Comparison of ENCODE assay signal across 8 mouse cellular contexts in the genomic region with DNA sequence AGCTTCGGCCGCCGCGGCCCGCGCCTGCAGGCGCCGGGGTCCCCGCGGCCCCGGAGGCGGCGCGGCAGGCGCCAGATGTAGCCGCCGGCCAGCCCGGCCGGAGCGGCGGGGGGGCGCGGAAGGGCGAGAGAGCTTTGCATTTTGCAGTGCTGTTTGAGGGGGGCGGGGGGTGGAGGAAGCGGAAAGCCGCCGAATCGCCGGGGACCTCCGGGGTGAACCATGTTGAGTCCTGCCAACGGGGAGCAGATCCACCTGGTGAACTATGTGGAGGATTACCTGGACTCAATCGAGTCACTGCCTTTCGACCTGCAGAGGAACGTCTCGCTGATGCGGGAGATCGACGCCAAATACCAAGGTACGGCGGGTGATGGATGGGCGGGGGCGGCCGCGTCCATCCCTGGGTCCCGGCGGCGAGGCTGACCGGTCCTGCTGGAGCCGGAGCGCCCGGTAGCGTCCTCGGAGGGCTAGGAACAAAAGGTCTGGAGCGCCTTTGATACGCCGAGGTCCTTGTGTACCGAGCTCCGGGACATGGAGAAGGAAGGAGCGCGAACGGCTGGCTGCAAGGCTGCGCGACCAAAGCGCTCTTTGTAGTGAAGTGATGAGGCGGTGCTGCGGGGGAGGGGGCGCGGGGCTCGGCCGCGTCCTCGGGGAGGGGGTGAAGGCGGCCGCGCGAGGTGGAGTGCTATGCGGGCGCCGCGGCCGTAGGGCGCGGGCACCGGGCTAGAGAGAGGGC. TPM values are rescaled to one million over a fixed set of nuclear protein-coding genes. Genes with fewer than 3 reads are reported as not detected.
DNase-seq lines count a peak whose midpoint lies in the region; ATAC-seq lines count a peak whose summit lies in the region.

No protein-coding gene starts in this region.

- no peak for ATAC-seq in embryonic facial prominence, embryonic 15.5 days (ENCODE audit: insufficient number of reproducible peaks, low FRiP score, low TSS enrichment, low read depth)
- ATAC-seq in lung, embryonic 15.5 days (ENCODE audit: borderline replicate concordance, extremely low read depth, low FRiP score, low TSS enrichment), result no peak

- H3K4me2 ChIP-seq in embryonic facial prominence, embryonic 15.5 days (replicated peaks), result peak overlapping the region; percentile 76
- peak overlapping the region; percentile 81 for H3K4me2 ChIP-seq in lung, embryonic 15.5 days

- no peaks in the 10 kb centered on the region for H3K27me3 ChIP-seq in embryonic facial prominence, embryonic 15.5 days
- H3K27me3 ChIP-seq in lung, embryonic 15.5 days, result no peaks in the 10 kb centered on the region

- peaks cover 19% of the 10 kb centered on the region for H3K4me1 ChIP-seq in embryonic facial prominence, embryonic 15.5 days
- peaks cover 26% of the 10 kb centered on the region for H3K4me1 ChIP-seq in lung, embryonic 15.5 days

- WGBS in embryonic facial prominence, embryonic 15.5 days, result under 1% methylated on average over 76 of the region's 85 CpGs
- WGBS in lung, embryonic 15.5 days, result under 1% methylated on average over 72 of the region's 85 CpGs

- peak overlapping the region; percentile 95 for H3K4me3 ChIP-seq in embryonic facial prominence, embryonic 15.5 days (replicated peaks)
- H3K4me3 ChIP-seq in lung, embryonic 15.5 days, result peak overlapping the region; percentile 94

- intact Hi-C loops in heart, postnatal 14 days (cut with DNase I), result no loop called here

- H3K27ac ChIP-seq in embryonic facial prominence, embryonic 15.5 days (replicated peaks), result peak overlapping the region; percentile 100
- H3K27ac ChIP-seq in lung, embryonic 15.5 days, result peak overlapping the region; percentile 99

- H3K36me3 ChIP-seq in embryonic facial prominence, embryonic 15.5 days, result peaks cover 6% of the 10 kb centered on the region
- peaks cover 8% of the 10 kb centered on the region for H3K36me3 ChIP-seq in lung, embryonic 15.5 days

- no peaks in the 10 kb centered on the region for H3K9me3 ChIP-seq in embryonic facial prominence, embryonic 15.5 days (replicated peaks)
- no peaks in the 10 kb centered on the region for H3K9me3 ChIP-seq in lung, embryonic 15.5 days

- DNase-seq in 3134 (ENCODE audit: extremely low read depth, insufficient read length, low spot score), result peak; percentile 57
- peak; percentile 31 for DNase-seq in adrenal gland, adult 8-10 months
- DNase-seq in heart, postnatal 14 days, result peak; percentile 44 to 51
- peak; percentile 43 for DNase-seq in layer of hippocampus, adult 9-11 months
- peak; percentile 2 for DNase-seq in retina, adult 2 months (ENCODE audit: low read depth, low spot score)
- DNase-seq in thymus, postnatal 25 days, result peak; percentile 65

- H3K9ac ChIP-seq in embryonic facial prominence, embryonic 15.5 days, result peak overlapping the region; percentile 95
- peak overlapping the region; percentile 97 for H3K9ac ChIP-seq in lung, embryonic 15.5 days

RNA-seq across cellular contexts. Expression of gene Ing1, which starts 1.5 kb away (rescaled TPM):
- total RNA-seq in adrenal gland, adult 8-10 months (2022), result 10 to 100 TPM; 34.0 to 42.5 (median 36.9) TPM
- polyA plus RNA-seq in embryonic facial prominence, embryonic 15.5 days (2015; fragmentation: Nextera tagmentation; extraction: Ambion mirVana), result 36.3 and 49.5 TPM in 2 replicates
- 10 to 100 TPM; 23.6 to 24.2 TPM for total RNA-seq in heart, postnatal 14 days (2021)
- polyA plus RNA-seq in lung, embryonic 15.5 days (2015; fragmentation: Nextera tagmentation; extraction: Ambion mirVana), result 47.4 and 48.1 TPM in 2 replicates

RNA-seq across cellular contexts. Expression of gene Cars2, which starts 6.3 kb away (rescaled TPM):
- total RNA-seq in adrenal gland, adult 8-10 months (2022), result 10 to 100 TPM; 35.8 to 54.6 (median 38.9) TPM
- polyA plus RNA-seq in embryonic facial prominence, embryonic 15.5 days (2015; fragmentation: Nextera tagmentation; extraction: Ambion mirVana), result 28.7 and 31.4 TPM in 2 replicates
- 10 to 100 TPM; 37.0 TPM for total RNA-seq in heart, postnatal 14 days (2021)
- polyA plus RNA-seq in lung, embryonic 15.5 days (2015; fragmentation: Nextera tagmentation; extraction: Ambion mirVana), result 23.5 and 24.3 TPM in 2 replicates

RNA-seq across cellular contexts. Expression of gene Naxd, which starts 59.6 kb away (rescaled TPM):
- total RNA-seq in adrenal gland, adult 8-10 months (2022), result 10 to 100 TPM; 73.9 to 84.5 (median 77.5) TPM
- 120 and 132 TPM in 2 replicates for polyA plus RNA-seq in embryonic facial prominence, embryonic 15.5 days (2015; fragmentation: Nextera tagmentation; extraction: Ambion mirVana)
- total RNA-seq in heart, postnatal 14 days (2021), result 10 to 100 TPM; 33.2 to 33.3 TPM
- polyA plus RNA-seq in lung, embryonic 15.5 days (2015; fragmentation: Nextera tagmentation; extraction: Ambion mirVana), result 141 and 157 TPM in 2 replicates

Comparison
In these comparisons a context has a peak if more than half of its experiments do, and no peak if none do; other contexts are left out.
1. DNase-seq: peak in every context shown above with its lines; median percentile 65 in thymus, postnatal 25 days; 57 in 3134; 48 in heart, postnatal 14 days; 43 in layer of hippocampus, adult 9-11 months; 31 in adrenal gland, adult 8-10 months; 2 in retina, adult 2 months.